Mouse (Mus musculus) CH12.LX (cell line): ENCODE measurements around the gene Kctd10. TPM values are rescaled to one million over a fixed set of nuclear protein-coding genes. Genes with fewer than 3 reads are reported as not detected.

Source experiments
- DNase-seq: peaks from one replicate; pipeline ENCODE4 v3.0.0-alpha.2; 2013; ENCODE audit errors: extremely low read depth
- H3K27ac ChIP-seq: 2 replicates; pipeline ENCODE4 v1.5.1; 2012; ENCODE audit warnings: low read depth, mild to moderate bottlenecking, control low read depth, moderate library complexity; ENCODE audit not compliant: insufficient read depth
- H3K27me3 ChIP-seq: replicated peaks from 2 replicates; pipeline ENCODE3; 2012; ENCODE audit warnings: inconsistent platforms
- H3K36me3 ChIP-seq, 2 experiments: replicated peaks in 1 of 2; 2 replicates each; pipeline versions ENCODE3 to v1.6.1; 2012; ENCODE audit warnings: inconsistent platforms in 1 of 2, low read length in 1 of 2, mild to moderate bottlenecking in 1 of 2, mixed read lengths in 1 of 2, moderate library complexity in 1 of 2; ENCODE audit not compliant: control insufficient read depth in 1 of 2, insufficient read depth in 1 of 2
- H3K4me1 ChIP-seq, 2 experiments: 2 replicates each; pipeline ENCODE4 v1.6.1; 2012; ENCODE audit warnings: inconsistent platforms in 1 of 2, moderate library complexity in 1 of 2; ENCODE audit not compliant: insufficient read depth in 2 of 2, control insufficient read depth in 1 of 2
- H3K4me2 ChIP-seq: 2 replicates; pipeline ENCODE4 v1.6.1; 2012; ENCODE audit warnings: low read depth, mild to moderate bottlenecking, control low read depth; ENCODE audit not compliant: poor library complexity, insufficient read depth, severe bottlenecking
- H3K4me3 ChIP-seq, 3 experiments: fragments of 150-350 bp in 1 of 3; sonication (generic) in 1 of 3; replicated peaks in 1 of 3; 2 replicates each; pipeline versions ENCODE3 to v1.5.1; 2011 to 2012; ENCODE audit warnings: low read depth in 2 of 3, low read length in 2 of 3, mild to moderate bottlenecking in 2 of 3, moderate library complexity in 2 of 3, control low read depth in 1 of 3, improper control_type of control experiment in 1 of 3, inconsistent platforms in 1 of 3, mixed read lengths in 1 of 3; ENCODE audit not compliant: poor library complexity in 1 of 3
- H3K79me2 ChIP-seq: replicated peaks from 2 replicates; pipeline ENCODE4 v1.6.1; 2012; ENCODE audit warnings: mild to moderate bottlenecking, moderate library complexity; ENCODE audit not compliant: control insufficient read depth, poor library complexity, insufficient read depth, severe bottlenecking; ENCODE audit errors: extremely low read depth
- H3K9ac ChIP-seq: 2 replicates; pipeline ENCODE4 v1.6.1; 2012; ENCODE audit warnings: low read depth, mild to moderate bottlenecking, control low read depth, moderate library complexity; ENCODE audit not compliant: insufficient read depth
- H3K9me3 ChIP-seq: replicated peaks from 2 replicates; pipeline ENCODE3; 2012; ENCODE audit warnings: low read length, inconsistent platforms, mixed read lengths
- BHLHE40 ChIP-seq: IDR thresholded peaks from 2 replicates; pipeline ENCODE4 v1.6.1; 2011; ENCODE audit warnings: mild to moderate bottlenecking, low read depth, low read length, improper control_type of control experiment
- CTCF ChIP-seq, 2 experiments: IDR thresholded peaks in 1 of 2; conservative IDR thresholded peaks in 1 of 2; 2 replicates each; pipeline ENCODE4 v1.5.1; 2011 to 2012; ENCODE audit warnings: low read depth in 2 of 2, low read length in 2 of 2, improper control_type of control experiment in 1 of 2, inconsistent platforms in 1 of 2, mild to moderate bottlenecking in 1 of 2, moderate library complexity in 1 of 2
- E2F4 ChIP-seq: IDR thresholded peaks from 2 replicates; pipeline ENCODE4 v1.6.1; 2011; ENCODE audit warnings: low read depth, low read length, improper control_type of control experiment; ENCODE audit not compliant: insufficient replicate concordance
- EP300 ChIP-seq: IDR thresholded peaks from 2 replicates; pipeline ENCODE4 v1.6.1; 2011; ENCODE audit warnings: low read length, improper control_type of control experiment
- GABPA ChIP-seq: IDR thresholded peaks from 2 replicates; pipeline ENCODE4 v1.6.1; 2012; ENCODE audit warnings: low read depth, low read length, improper control_type of control experiment, inconsistent platforms; ENCODE audit not compliant: insufficient replicate concordance
- HCFC1 ChIP-seq: IDR thresholded peaks from 2 replicates; pipeline ENCODE4 v1.6.1; 2012; ENCODE audit warnings: low read depth, mild to moderate bottlenecking, inconsistent platforms, low read length, improper control_type of control experiment
- IRF4 ChIP-seq: IDR thresholded peaks from 2 replicates; pipeline ENCODE4 v1.6.1; 2014; ENCODE audit warnings: low read depth, mild to moderate bottlenecking, inconsistent platforms, low read length, improper control_type of control experiment
- JUN ChIP-seq: IDR thresholded peaks from 2 replicates; pipeline ENCODE4 v1.6.1; 2011; ENCODE audit warnings: low read depth, mild to moderate bottlenecking, low read length, improper control_type of control experiment, moderate library complexity; ENCODE audit not compliant: insufficient read depth
- JUND ChIP-seq: conservative IDR thresholded peaks from 2 replicates; pipeline ENCODE4 v1.6.1; 2011; ENCODE audit warnings: low read depth, low read length, improper control_type of control experiment
- KAT2A ChIP-seq: IDR thresholded peaks from 2 replicates; pipeline ENCODE4 v1.6.1; 2012; ENCODE audit warnings: low read length, improper control_type of control experiment, inconsistent platforms; ENCODE audit not compliant: insufficient replicate concordance
- MAFK ChIP-seq: IDR thresholded peaks from 2 replicates; pipeline ENCODE4 v1.6.1; 2011; ENCODE audit warnings: low read length, improper control_type of control experiment; ENCODE audit not compliant: insufficient replicate concordance
- MAZ ChIP-seq: IDR thresholded peaks from 2 replicates; pipeline ENCODE4 v1.6.1; 2012; ENCODE audit warnings: low read depth, mild to moderate bottlenecking, inconsistent platforms, low read length, improper control_type of control experiment, moderate library complexity
- MXI1 ChIP-seq: IDR thresholded peaks from 2 replicates; pipeline ENCODE4 v1.6.1; 2011; ENCODE audit warnings: mild to moderate bottlenecking, low read depth, low read length, improper control_type of control experiment
- MYC ChIP-seq: IDR thresholded peaks from 2 replicates; pipeline ENCODE4 v1.6.1; 2011; ENCODE audit warnings: low read depth, mild to moderate bottlenecking, improper control_type of control experiment, low read length
- POLR2A ChIP-seq: IDR thresholded peaks from 2 replicates; pipeline ENCODE4 v1.6.1; 2011; ENCODE audit warnings: low read depth, mild to moderate bottlenecking, improper control_type of control experiment, low read length
- RAD21 ChIP-seq: IDR thresholded peaks from 2 replicates; pipeline ENCODE4 v1.6.1; 2011; ENCODE audit warnings: low read depth, mild to moderate bottlenecking, low read length, improper control_type of control experiment, moderate library complexity
- RCOR1 ChIP-seq: conservative IDR thresholded peaks from 2 replicates; pipeline ENCODE4 v1.6.1; 2012; ENCODE audit warnings: low read depth, mild to moderate bottlenecking, inconsistent platforms, low read length, improper control_type of control experiment
- SMC3 ChIP-seq: IDR thresholded peaks from 2 replicates; pipeline ENCODE4 v1.6.1; 2011; ENCODE audit warnings: low read depth, low read length, improper control_type of control experiment
- TBP ChIP-seq: conservative IDR thresholded peaks from 2 replicates; pipeline ENCODE4 v1.6.1; 2011; ENCODE audit warnings: low read depth, low read length, improper control_type of control experiment
- UBTF ChIP-seq: IDR thresholded peaks from 2 replicates; pipeline ENCODE4 v1.6.1; 2012; ENCODE audit warnings: low read depth, mild to moderate bottlenecking, inconsistent platforms, low read length, improper control_type of control experiment, moderate library complexity
- USF1 ChIP-seq: IDR thresholded peaks from 2 replicates; pipeline ENCODE4 v1.6.1; 2014; ENCODE audit warnings: low read depth, mild to moderate bottlenecking, inconsistent platforms, low read length, improper control_type of control experiment
- USF2 ChIP-seq: conservative IDR thresholded peaks from 2 replicates; pipeline ENCODE4 v1.6.1; 2011; ENCODE audit warnings: low read depth, low read length, improper control_type of control experiment
- ZC3H11A ChIP-seq: IDR thresholded peaks from 2 replicates; pipeline ENCODE4 v1.6.1; 2012; ENCODE audit warnings: low read depth, mild to moderate bottlenecking, inconsistent platforms, low read length, improper control_type of control experiment
- ZNF384 ChIP-seq: IDR thresholded peaks from 2 replicates; pipeline ENCODE4 v1.6.1; 2012; ENCODE audit warnings: low read depth, low read length, improper control_type of control experiment, inconsistent platforms
- dilution Hi-C: fragments of 300-500 bp; cut with MboI; formaldehyde crosslinking; loops from 2 replicates; pipeline ENCODE4 v1.14.3; 2020; ENCODE audit warnings: low sequenced_read_pairs; ENCODE audit not compliant: extremely low pct_unique_long_range_greater_than_20kb, extremely low pct_ligation_motif_present
- in situ Hi-C: fragments of 300-500 bp; cut with MboI; formaldehyde crosslinking; loops from 3 replicates; pipeline ENCODE4 v1.14.3; 2019; ENCODE audit warnings: low sequenced_read_pairs, low pct_ligation_motif_present, low pct_unique_long_range_greater_than_20kb, mixed read lengths
- polyA plus RNA-seq: library from polyadenylated mRNA; unstranded; fragments of >175 nt; gene quantifications from 2 replicates; pipeline ENCODE4 v1.2.1, GENCODE M21; 2012; ENCODE audit warnings: low read depth; ENCODE audit not compliant: insufficient read length
- total RNA-seq, 2 experiments: library from RNA; depleted of rRNA; stranded (reverse); fragments of 300-350 nt in 1 of 2; fragments of >200 nt in 1 of 2; gene quantifications; 2 replicates each; pipeline ENCODE4 v1.2.3; 2012 to 2014

The Kctd10 gene
- total and polyA plus RNA-seq, 3 experiments = 37.5 to 39.5 (median 39.3) TPM

DNA sequence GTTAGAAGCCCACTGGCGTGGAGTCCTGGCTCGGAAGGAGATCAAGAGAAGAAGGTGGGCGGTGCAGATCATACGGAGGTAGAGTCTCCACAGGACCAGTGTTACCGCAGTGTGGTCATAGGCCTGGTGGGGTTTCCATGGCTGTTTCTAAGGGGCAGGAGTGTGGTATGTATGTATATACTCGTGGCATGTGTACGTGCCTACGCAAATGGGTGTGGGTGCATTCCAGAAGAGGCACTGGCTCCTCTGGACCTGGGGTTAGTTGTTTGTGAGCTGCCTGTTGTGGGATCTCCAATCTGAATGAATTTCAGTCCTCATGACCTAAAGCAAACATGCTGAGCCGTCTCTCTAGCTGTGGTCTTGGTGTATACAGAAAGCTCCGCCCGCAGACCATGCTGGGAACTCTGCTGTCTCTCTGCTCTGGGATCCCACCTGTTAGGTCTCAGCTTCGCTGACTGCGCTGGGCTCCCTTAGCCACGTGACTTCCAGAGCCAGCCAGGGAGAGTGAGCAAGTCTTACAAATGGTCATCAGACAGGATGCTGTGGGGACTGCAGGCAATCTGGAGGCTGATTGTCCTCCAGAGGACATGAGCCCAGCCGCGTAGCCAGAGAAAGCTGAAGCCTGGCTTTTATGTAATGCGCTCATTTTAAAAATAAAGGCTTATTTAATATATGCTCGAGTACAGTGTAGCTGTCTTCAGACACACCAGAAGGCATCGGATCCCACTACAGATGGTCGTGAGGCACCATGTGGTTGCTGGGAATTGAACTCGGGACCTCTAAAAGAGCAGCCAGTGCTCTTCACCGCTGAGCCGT is 23.2 kb downstream of the Kctd10 start:
- H3K9me3 ChIP-seq = no peaks in the 10 kb centered on the region
- in situ Hi-C loops (no loop called here), dilution Hi-C loops (no loop called here)
- H3K4me3 ChIP-seq = no peak overlapping the region
- H3K9ac ChIP-seq = no peak overlapping the region
- no peaks in the 10 kb centered on the region for H3K27me3 ChIP-seq
- H3K36me3 ChIP-seq = peaks cover 3 to 78% of the 10 kb centered on the region in 2 experiments
- no peak overlapping the region for H3K27ac ChIP-seq
- TF ChIP-seq ZNF384 (no peak), USF1 (no peak), EP300 (no peak), SMC3 (no peak), JUN (no peak), TBP (no peak), IRF4 (no peak), MYC (no peak), MAFK (no peak), E2F4 (no peak), CTCF (conservative IDR thresholded peaks at IDR 0.05 in 1 of 2, IDR thresholded peaks at IDR 0.05 in 1 of 2; ENCODE audit: low read depth in 2 of 2, low read length in 2 of 2) (no peak), UBTF (no peak), BHLHE40 (no peak), KAT2A (no peak), USF2 (no peak), MAZ (no peak)
- no peak overlapping the region for H3K4me2 ChIP-seq
- no peaks in the 10 kb centered on the region for H3K79me2 ChIP-seq
- H3K4me1 ChIP-seq = no peaks in the 10 kb centered on the region
- DNase-seq = no peak

DNA sequence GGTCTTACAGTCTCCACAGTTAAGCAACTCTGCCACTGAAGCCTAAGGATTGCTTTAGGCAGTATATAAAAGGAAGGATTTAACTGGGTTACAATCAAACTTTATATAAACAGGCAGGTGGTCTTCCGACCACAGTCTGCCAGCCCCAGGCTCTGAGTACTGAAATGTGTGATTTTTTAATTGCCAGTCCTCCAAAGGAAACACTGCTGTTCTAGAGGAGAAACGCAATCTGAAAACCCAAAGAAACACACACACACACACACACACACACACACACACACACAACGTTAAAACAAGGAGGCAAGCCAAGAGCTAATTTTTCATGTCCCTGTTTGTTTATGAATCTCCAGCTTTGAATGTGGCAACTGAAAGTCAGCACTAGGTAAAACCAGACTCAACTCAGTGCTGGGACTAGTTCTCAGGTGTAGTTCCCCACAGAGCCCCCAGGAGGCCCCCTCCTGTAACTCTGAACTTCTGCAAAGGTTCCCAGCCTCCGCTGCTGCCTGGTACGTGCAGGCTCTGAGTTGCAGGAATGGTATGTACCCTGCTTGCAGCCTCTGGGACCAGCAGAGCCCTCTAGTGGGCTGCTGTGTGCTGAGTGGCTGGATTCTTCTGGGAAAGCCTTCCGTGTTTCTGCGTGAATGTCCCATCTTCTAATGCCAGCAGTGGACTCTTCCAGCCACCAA is 23.9 kb downstream of the Kctd10 start:
- Histone ChIP-seq H3K79me2 (no peaks in the 10 kb centered on the region), H3K9ac (no peak overlapping the region)
- dilution Hi-C loops = no loop called here

More for the DNA sequence above, 23.9 kb downstream of the Kctd10 start:
- no peak overlapping the region for H3K27ac ChIP-seq
- peak; percentile 18 to 62; a peak in 2 of 4 replicates for TF ChIP-seq CTCF (conservative IDR thresholded peaks at IDR 0.05 in 1 of 2, IDR thresholded peaks at IDR 0.05 in 1 of 2; ENCODE audit: low read depth in 2 of 2, low read length in 2 of 2)
- peak; percentile 59 for TF ChIP-seq SMC3
- no peak for TF ChIP-seq RCOR1
- TF ChIP-seq JUND = no peak
- TF ChIP-seq KAT2A = no peak
- no peak for TF ChIP-seq ZC3H11A
- no peak for TF ChIP-seq POLR2A
- TF ChIP-seq RAD21 = peak; percentile 31
- TF ChIP-seq GABPA = no peak
- TF ChIP-seq MXI1 = no peak
- TF ChIP-seq HCFC1 = no peak
- no peak for TF ChIP-seq MAFK
- no peak for TF ChIP-seq UBTF
- H3K4me3 ChIP-seq = no peak overlapping the region
- H3K36me3 ChIP-seq = peaks cover 3 to 79% of the 10 kb centered on the region in 2 experiments
- no peaks in the 10 kb centered on the region for H3K27me3 ChIP-seq
- H3K9me3 ChIP-seq = no peaks in the 10 kb centered on the region
- H3K4me2 ChIP-seq = no peak overlapping the region
- H3K4me1 ChIP-seq = no peaks in the 10 kb centered on the region
- peak; percentile 54 for DNase-seq
- in situ Hi-C loops = no loop called here
